Mouse (Mus musculus) common myeloid progenitor, adult 5-6 weeks (primary cell): Measurements from ENCODE around the gene Klrg1. TPM values are rescaled to one million over a fixed set of nuclear protein-coding genes. Genes with fewer than 3 reads are reported as not detected.

Experiments used
- total RNA-seq: library from RNA; stranded (forward); fragments of 200-1000, 187-1606 nt; gene quantifications from 2 replicates; pipeline ENCODE4 v1.2.3, GENCODE M21; 2017

The Klrg1 gene
- total RNA-seq, 1 experiment from 2014 or later: not detected

Other genes starting within 250 kb of the Klrg1 start
- gene M6pr, start 25.8 kb upstream of the Klrg1 start, total RNA-seq: 309 and 328 TPM in 2 replicates
- gene Phc1, start 57.7 kb upstream of the Klrg1 start, total RNA-seq: 8.9 and 13.0 TPM in 2 replicates
- gene Rimklb, start 215.9 kb upstream of the Klrg1 start, total RNA-seq: not detected in 2 replicates
- gene Mfap5, start 223.0 kb upstream of the Klrg1 start, total RNA-seq: not detected in 2 replicates